Mouse (Mus musculus): Measurements from ENCODE around the gene Acy3. TPM values are rescaled to one million over a fixed set of nuclear protein-coding genes. Genes with fewer than 3 reads are reported as not detected.
"Not testable (repeated sequence)": the region's sequence is repeated elsewhere in the genome, so short reads cannot be mapped to it uniquely, and the experiment has no call there.

The Acy3 gene
- total and polyA plus RNA-seq, 3 experiments: 0.25 to 0.83 TPM; not detected in 1

DNA sequence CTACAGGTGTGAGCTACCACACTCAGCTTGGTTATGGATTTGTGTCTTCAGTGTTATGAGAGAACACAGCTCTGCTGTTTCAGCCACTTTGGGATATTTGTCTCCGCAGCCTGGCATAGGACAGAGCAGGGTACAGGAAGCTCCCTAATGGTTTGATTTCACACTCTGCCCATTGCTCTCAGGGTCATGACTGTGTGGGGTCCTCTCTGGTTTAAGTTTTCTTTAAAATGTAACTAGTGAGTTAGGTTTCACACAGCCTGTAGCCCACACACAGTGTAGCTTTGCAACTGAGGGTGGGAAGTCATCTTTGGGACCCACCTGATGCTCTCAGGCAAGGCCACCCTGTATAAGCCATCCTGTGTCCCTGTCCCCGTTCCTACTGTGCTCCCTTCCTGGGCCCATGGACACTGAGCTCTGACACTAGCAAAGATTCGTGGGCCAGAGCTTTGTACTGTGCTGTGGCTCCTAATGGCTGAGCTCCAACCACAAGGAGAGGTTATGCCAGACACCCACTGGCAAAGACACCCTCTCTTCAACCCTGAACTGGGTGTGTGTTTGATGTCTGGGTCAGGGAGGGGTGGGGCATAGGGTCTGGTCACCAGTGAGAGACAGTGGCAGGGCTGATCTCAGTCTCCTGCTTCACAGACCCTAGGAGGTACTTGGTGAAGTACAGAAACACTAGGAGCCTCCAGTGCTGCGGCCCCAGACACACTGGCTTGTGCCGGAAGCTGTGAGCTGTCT lies 28.9 kb upstream of the Acy3 start:
- H3K4me1 ChIP-seq (ENCODE audit: control insufficient read depth in 1 of 2, insufficient read depth in 2 of 2); H3K9ac ChIP-seq (ENCODE audit: insufficient read depth, low read depth); H3K79me2 ChIP-seq (replicated peaks; ENCODE audit: control insufficient read depth, extremely low read depth, insufficient read depth, poor library complexity, severe bottlenecking); H3K4me3 ChIP-seq (replicated peaks in 1 of 3; ENCODE audit: low read depth in 2 of 3, low read length in 2 of 3, poor library complexity in 1 of 3); H3K36me3 ChIP-seq (replicated peaks in 1 of 2; ENCODE audit: control insufficient read depth in 1 of 2, insufficient read depth in 1 of 2, low read length in 1 of 2); DNase-seq (ENCODE audit: extremely low read depth); H3K4me2 ChIP-seq (ENCODE audit: insufficient read depth, low read depth, poor library complexity, severe bottlenecking); H3K27me3 ChIP-seq (replicated peaks); H3K9me3 ChIP-seq (replicated peaks; ENCODE audit: low read length); H3K27ac ChIP-seq (ENCODE audit: insufficient read depth, low read depth); dilution Hi-C loops (cut with MboI; ENCODE audit: extremely low pct_ligation_motif_present, extremely low pct_unique_long_range_greater_than_20kb, low sequenced_read_pairs); in situ Hi-C loops (cut with MboI; ENCODE audit: low pct_ligation_motif_present, low pct_unique_long_range_greater_than_20kb, low sequenced_read_pairs): not testable (repeated sequence)

DNA sequence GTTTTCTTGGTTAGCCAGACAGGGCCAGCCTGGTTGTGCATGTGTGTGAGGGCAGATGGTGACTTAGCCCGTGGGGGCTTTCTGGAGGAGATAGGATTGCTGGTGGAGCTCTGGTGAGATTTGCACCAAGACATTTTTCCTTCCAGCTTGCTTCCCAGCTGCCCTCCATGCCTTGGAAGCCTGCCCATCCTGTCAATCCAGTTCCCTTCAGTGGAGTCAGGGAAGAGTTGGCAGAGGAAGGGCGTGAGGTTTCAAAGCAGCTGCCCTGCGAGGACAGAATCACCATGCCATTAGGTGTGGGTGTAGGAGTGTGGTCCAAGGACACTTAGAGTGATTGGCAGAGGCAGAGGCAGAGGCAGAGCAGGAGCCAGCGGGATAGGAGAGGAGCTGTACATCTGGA lies 27.9 kb upstream of the Acy3 start, which contains the start of gene Aldh3b3:
Gene Aldh3b3, plus strand, starts transcription at position 176 of the 400 bp plus-strand sequence.
- no peak within 1 kb of the TSS for H3K9ac ChIP-seq (ENCODE audit: insufficient read depth, low read depth)
- dilution Hi-C loops (cut with MboI; ENCODE audit: extremely low pct_ligation_motif_present, extremely low pct_unique_long_range_greater_than_20kb, low sequenced_read_pairs) (no loop called here), in situ Hi-C loops (cut with MboI; ENCODE audit: low pct_ligation_motif_present, low pct_unique_long_range_greater_than_20kb, low sequenced_read_pairs) (no loop called here)
- DNase-seq (ENCODE audit: extremely low read depth): no peak
- H3K79me2 ChIP-seq (replicated peaks; ENCODE audit: control insufficient read depth, extremely low read depth, insufficient read depth, poor library complexity, severe bottlenecking): no peaks in the 10 kb centered on the region
- H3K36me3 ChIP-seq (replicated peaks in 1 of 2; ENCODE audit: control insufficient read depth in 1 of 2, insufficient read depth in 1 of 2, low read length in 1 of 2): no peaks in the 10 kb centered on the region
- H3K4me1 ChIP-seq (ENCODE audit: control insufficient read depth in 1 of 2, insufficient read depth in 2 of 2): peaks cover 2 to 9% of the 10 kb centered on the region in 2 experiments; a peak in 2 of 4 replicates
- H3K27me3 ChIP-seq (replicated peaks): no peaks in the 10 kb centered on the region
- no peak within 1 kb of the TSS for H3K27ac ChIP-seq (ENCODE audit: insufficient read depth, low read depth)
- TF ChIP-seq RAD21 (IDR thresholded peaks at IDR 0.05; ENCODE audit: low read depth, low read length) (no peak), SIN3A (IDR thresholded peaks at IDR 0.05; ENCODE audit: low read length) (no peak), MEF2A (IDR thresholded peaks at IDR 0.05; ENCODE audit: borderline replicate concordance, low read depth, low read length) (no peak), TBP (conservative IDR thresholded peaks at IDR 0.05; ENCODE audit: low read depth, low read length) (no peak), POLR2AphosphoS2 (IDR thresholded peaks at IDR 0.05; ENCODE audit: low read depth, low read length) (no peak), ELF1 (IDR thresholded peaks at IDR 0.05; ENCODE audit: low read depth, low read length) (no peak), CHD1 (IDR thresholded peaks at IDR 0.05; ENCODE audit: low read depth, low read length) (no peak), MAZ (IDR thresholded peaks at IDR 0.05; ENCODE audit: low read depth, low read length) (no peak), ETS1 (conservative IDR thresholded peaks at IDR 0.05; ENCODE audit: low read depth, low read length) (no peak), MAX (IDR thresholded peaks at IDR 0.05; ENCODE audit: low read length) (no peak), ZC3H11A (IDR thresholded peaks at IDR 0.05; ENCODE audit: low read depth, low read length) (no peak), ZNF384 (IDR thresholded peaks at IDR 0.05; ENCODE audit: low read depth, low read length) (no peak), SMC3 (IDR thresholded peaks at IDR 0.05; ENCODE audit: low read depth, low read length) (no peak), MXI1 (IDR thresholded peaks at IDR 0.05; ENCODE audit: low read depth, low read length) (no peak), CHD2 (IDR thresholded peaks at IDR 0.05; ENCODE audit: low read length) (no peak), JUN (IDR thresholded peaks at IDR 0.05; ENCODE audit: insufficient read depth, low read depth, low read length) (no peak), MYC (IDR thresholded peaks at IDR 0.05; ENCODE audit: low read depth, low read length) (no peak)
- H3K4me3 ChIP-seq (replicated peaks in 1 of 3; ENCODE audit: low read depth in 2 of 3, low read length in 2 of 3, poor library complexity in 1 of 3): no peak within 1 kb of the TSS
- H3K9me3 ChIP-seq (replicated peaks; ENCODE audit: low read length): no peaks in the 10 kb centered on the region
- H3K4me2 ChIP-seq (ENCODE audit: insufficient read depth, low read depth, poor library complexity, severe bottlenecking): no peak within 1 kb of the TSS

All from CH12.LX (cell line).